Mouse (Mus musculus): ENCODE measurements around the gene Ndufb7. TPM values are rescaled to one million over a fixed set of nuclear protein-coding genes. Genes with fewer than 3 reads are reported as not detected.
"Not testable (repeated sequence)": the region's sequence is repeated elsewhere in the genome, so short reads cannot be mapped to it uniquely, and the experiment has no call there.

Gene Ndufb7
- total RNA-seq, 1 experiment: 275 TPM

GRCm38 (mm10) chr8:83569165-83569564 lies 2.7 kb downstream of the Ndufb7 start:
- in situ Hi-C loops (cut with MboI; ENCODE audit: low sequenced_read_pairs in 2 of 2, unreplicated experiment in 2 of 2): no loop called here
- Histone ChIP-seq H3K4me1 (ENCODE audit: control insufficient read depth in 2 of 2, insufficient read depth in 2 of 2, low read length in 2 of 2, poor library complexity in 1 of 2) (peaks cover 11 to 19% of the 10 kb centered on the region in 2 experiments; a peak in 3 of 4 replicates), H3K36me3 (ENCODE audit: control insufficient read depth, insufficient read depth, low read length, poor library complexity, severe bottlenecking) (peaks cover 29% of the 10 kb centered on the region)

GRCm38 (mm10) chr8:83570272-83571000 lies 4.0 kb downstream of the Ndufb7 start:
- Histone ChIP-seq H3K9me3 (ENCODE audit: control insufficient read depth, insufficient read depth, low read depth, low read length) (no peaks in the 10 kb centered on the region), H3K36me3 (ENCODE audit: control insufficient read depth, insufficient read depth, low read length, poor library complexity, severe bottlenecking) (peaks cover 29% of the 10 kb centered on the region), H3K9ac (ENCODE audit: insufficient read depth, low read depth, low read length, poor library complexity, severe bottlenecking) (no peak overlapping the region), H3K4me3 (ENCODE audit: insufficient read depth in 1 of 2, low read depth in 1 of 2, low read length in 2 of 2, poor library complexity in 1 of 2, severe bottlenecking in 1 of 2) (no peak overlapping the region), H3K4me1 (ENCODE audit: control insufficient read depth in 2 of 2, insufficient read depth in 2 of 2, low read length in 2 of 2, poor library complexity in 1 of 2) (peaks cover 11 to 25% of the 10 kb centered on the region in 2 experiments; a peak in 3 of 4 replicates), H3K27ac (ENCODE audit: insufficient read depth, low read depth, low read length, poor library complexity, severe bottlenecking) (no peak overlapping the region)
- in situ Hi-C loops (cut with MboI; ENCODE audit: low sequenced_read_pairs in 2 of 2, unreplicated experiment in 2 of 2): no loop called here
- DNase-seq (ENCODE audit: low read depth, low spot score): no peak
- no peak for TF ChIP-seq ZC3H11A (IDR thresholded peaks at IDR 0.05; ENCODE audit: borderline replicate concordance, low read depth, low read length)
- TF ChIP-seq MAFK (IDR thresholded peaks at IDR 0.05; ENCODE audit: insufficient read depth, low read depth, low read length): no peak
- no peak for TF ChIP-seq HCFC1 (IDR thresholded peaks at IDR 0.05; ENCODE audit: borderline replicate concordance, insufficient read depth, low read length)
- TF ChIP-seq ZNF384 (IDR thresholded peaks at IDR 0.05; ENCODE audit: low read depth, low read length): no peak
- TF ChIP-seq CHD2 (IDR thresholded peaks at IDR 0.05; ENCODE audit: low read depth, low read length): no peak

More at GRCm38 (mm10) chr8:83569165-83569564, 2.7 kb downstream of the Ndufb7 start:
- H3K9ac ChIP-seq (ENCODE audit: insufficient read depth, low read depth, low read length, poor library complexity, severe bottlenecking): no peak overlapping the region
- no peak for DNase-seq (ENCODE audit: low read depth, low spot score)
- no peaks in the 10 kb centered on the region for H3K9me3 ChIP-seq (ENCODE audit: control insufficient read depth, insufficient read depth, low read depth, low read length)
- no peak overlapping the region for H3K27ac ChIP-seq (ENCODE audit: insufficient read depth, low read depth, low read length, poor library complexity, severe bottlenecking)
- no peak overlapping the region for H3K4me3 ChIP-seq (ENCODE audit: insufficient read depth in 1 of 2, low read depth in 1 of 2, low read length in 2 of 2, poor library complexity in 1 of 2, severe bottlenecking in 1 of 2)
- TF ChIP-seq CHD2 (IDR thresholded peaks at IDR 0.05; ENCODE audit: low read depth, low read length) (no peak), MAFK (IDR thresholded peaks at IDR 0.05; ENCODE audit: insufficient read depth, low read depth, low read length) (no peak), ZC3H11A (IDR thresholded peaks at IDR 0.05; ENCODE audit: borderline replicate concordance, low read depth, low read length) (no peak), HCFC1 (IDR thresholded peaks at IDR 0.05; ENCODE audit: borderline replicate concordance, insufficient read depth, low read length) (no peak), ZNF384 (IDR thresholded peaks at IDR 0.05; ENCODE audit: low read depth, low read length) (no peak)

- DNase-seq (ENCODE audit: low read depth, low spot score); H3K4me3 ChIP-seq (ENCODE audit: insufficient read depth in 1 of 2, low read depth in 1 of 2, low read length in 2 of 2, poor library complexity in 1 of 2, severe bottlenecking in 1 of 2); H3K9me3 ChIP-seq (ENCODE audit: control insufficient read depth, insufficient read depth, low read depth, low read length); H3K27ac ChIP-seq (ENCODE audit: insufficient read depth, low read depth, low read length, poor library complexity, severe bottlenecking); H3K9ac ChIP-seq (ENCODE audit: insufficient read depth, low read depth, low read length, poor library complexity, severe bottlenecking); in situ Hi-C loops (cut with MboI; ENCODE audit: low sequenced_read_pairs in 2 of 2, unreplicated experiment in 2 of 2): not testable (repeated sequence)
- Histone ChIP-seq H3K36me3 (ENCODE audit: control insufficient read depth, insufficient read depth, low read length, poor library complexity, severe bottlenecking) (peaks cover 29% of the 10 kb centered on the region), H3K4me1 (ENCODE audit: control insufficient read depth in 2 of 2, insufficient read depth in 2 of 2, low read length in 2 of 2, poor library complexity in 1 of 2) (peaks cover 11 to 28% of the 10 kb centered on the region in 2 experiments; a peak in 3 of 4 replicates)
Observed at GRCm38 (mm10) chr8:83571001-83571340, 4.5 kb downstream of the Ndufb7 start.

- Histone ChIP-seq H3K4me1 (ENCODE audit: control insufficient read depth in 2 of 2, insufficient read depth in 2 of 2, low read length in 2 of 2, poor library complexity in 1 of 2) (peaks cover 11 to 35% of the 10 kb centered on the region in 2 experiments; a peak in 3 of 4 replicates), H3K4me3 (ENCODE audit: insufficient read depth in 1 of 2, low read depth in 1 of 2, low read length in 2 of 2, poor library complexity in 1 of 2, severe bottlenecking in 1 of 2) (no peak overlapping the region), H3K27ac (ENCODE audit: insufficient read depth, low read depth, low read length, poor library complexity, severe bottlenecking) (no peak overlapping the region), H3K9ac (ENCODE audit: insufficient read depth, low read depth, low read length, poor library complexity, severe bottlenecking) (no peak overlapping the region), H3K9me3 (ENCODE audit: control insufficient read depth, insufficient read depth, low read depth, low read length) (no peaks in the 10 kb centered on the region), H3K36me3 (ENCODE audit: control insufficient read depth, insufficient read depth, low read length, poor library complexity, severe bottlenecking) (peaks cover 29% of the 10 kb centered on the region)
- DNase-seq (ENCODE audit: low read depth, low spot score): no peak
- TF ChIP-seq ZNF384 (IDR thresholded peaks at IDR 0.05; ENCODE audit: low read depth, low read length): no peak
- TF ChIP-seq HCFC1 (IDR thresholded peaks at IDR 0.05; ENCODE audit: borderline replicate concordance, insufficient read depth, low read length): no peak
- no peak for TF ChIP-seq MAFK (IDR thresholded peaks at IDR 0.05; ENCODE audit: insufficient read depth, low read depth, low read length)
- TF ChIP-seq CHD2 (IDR thresholded peaks at IDR 0.05; ENCODE audit: low read depth, low read length): no peak
- no peak for TF ChIP-seq ZC3H11A (IDR thresholded peaks at IDR 0.05; ENCODE audit: borderline replicate concordance, low read depth, low read length)
- in situ Hi-C loops (cut with MboI; ENCODE audit: low sequenced_read_pairs in 2 of 2, unreplicated experiment in 2 of 2): no loop called here
Observed at GRCm38 (mm10) chr8:83571791-83572190, 5.3 kb downstream of the Ndufb7 start.
